Mouse (Mus musculus): ENCODE measurements around the gene Shtn1. TPM values are rescaled to one million over a fixed set of nuclear protein-coding genes. Genes with fewer than 3 reads are reported as not detected.
A peak's percentile ranks its signal among the peaks of the same experiment; 100 is the strongest.

Shtn1 gene
- 58.6 and 73.1 TPM in 2 replicates for polyA plus RNA-seq (2015; fragmentation: Nextera tagmentation; extraction: Ambion mirVana)

GRCm38 (mm10) chr19:59075472-59076101 lies at the start of gene Shtn1:
Gene Shtn1 (minus strand): TSS chr19:59076100.
- H3K27me3 ChIP-seq, result 0 out of 2 replicates have a peak, but pooled peaks cover 5% of the 10 kb centered on the region
- peak within 1 kb of the TSS; percentile 81 for H3K27ac ChIP-seq (replicated peaks)
- ATAC-seq (replicated peaks), result peak; percentile 87
- H3K9me3 ChIP-seq, result no peaks in the 10 kb centered on the region
- peak within 1 kb of the TSS; percentile 95 for H3K4me2 ChIP-seq (replicated peaks)
- H3K4me1 ChIP-seq, result peaks cover 42% of the 10 kb centered on the region
- H3K9ac ChIP-seq (replicated peaks), result peak within 1 kb of the TSS; percentile 76
- under 1% methylated on average over 45 of the region's 46 CpGs for WGBS
- peak within 1 kb of the TSS; percentile 64 for H3K4me3 ChIP-seq
- no peaks in the 10 kb centered on the region for H3K36me3 ChIP-seq

- no peak overlapping the region for H3K4me2 ChIP-seq (replicated peaks)
- ATAC-seq (replicated peaks), result no peak
- no peaks in the 10 kb centered on the region for H3K27me3 ChIP-seq
- H3K4me1 ChIP-seq, result no peaks in the 10 kb centered on the region
- no peaks in the 10 kb centered on the region for H3K36me3 ChIP-seq
- 72% methylated on average over 4 of the region's 4 CpGs for WGBS
- no peaks in the 10 kb centered on the region for H3K9me3 ChIP-seq
- no peak overlapping the region for H3K27ac ChIP-seq (replicated peaks)
- H3K9ac ChIP-seq (replicated peaks), result no peak overlapping the region
- H3K4me3 ChIP-seq, result no peak overlapping the region
These were observed 38.3 kb upstream of the Shtn1 start for GRCm38 (mm10) chr19:59114152-59114551.

DNA sequence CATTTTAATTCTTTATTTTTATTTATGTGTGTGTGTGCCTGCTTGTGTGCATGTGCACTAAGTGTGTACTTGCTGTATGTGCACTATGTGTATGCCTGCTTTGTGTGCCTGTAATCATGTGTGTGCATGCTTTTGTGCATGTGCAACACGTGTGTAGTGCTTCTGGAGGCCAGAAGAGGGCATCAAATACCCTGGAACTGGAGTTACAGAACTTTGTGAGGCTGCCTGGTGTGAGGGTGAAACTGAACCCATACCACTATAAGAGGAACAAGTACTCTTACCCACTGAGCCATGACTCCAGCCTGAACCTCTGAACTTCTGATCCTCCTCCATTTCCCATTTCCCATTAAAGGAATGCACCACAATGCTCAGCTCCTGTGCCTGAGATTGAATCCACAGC lies 34.0 kb upstream of the Shtn1 start:
- no peak for ATAC-seq (replicated peaks)
- WGBS, result 52% methylated on average over 1 of the region's 1 CpGs

GRCm38 (mm10) chr19:59098315-59098714 lies 22.4 kb upstream of the Shtn1 start:
- no peak for ATAC-seq (replicated peaks)
- H3K36me3 ChIP-seq, result no peaks in the 10 kb centered on the region
- H3K9me3 ChIP-seq, result 0 out of 2 replicates have a peak, but pooled peaks cover under 1% of the 10 kb centered on the region
- 55% methylated on average over 1 of the region's 1 CpGs for WGBS
- H3K27ac ChIP-seq (replicated peaks), result no peak overlapping the region
- no peaks in the 10 kb centered on the region for H3K27me3 ChIP-seq
- no peak overlapping the region for H3K4me3 ChIP-seq
- H3K4me1 ChIP-seq, result no peaks in the 10 kb centered on the region
- no peak overlapping the region for H3K4me2 ChIP-seq (replicated peaks)
- no peak overlapping the region for H3K9ac ChIP-seq (replicated peaks)

More for the DNA sequence above, 34.0 kb upstream of the Shtn1 start:
- Histone ChIP-seq H3K4me3 (no peak overlapping the region), H3K27me3 (no peaks in the 10 kb centered on the region), H3K27ac (replicated peaks) (no peak overlapping the region), H3K9ac (replicated peaks) (no peak overlapping the region), H3K4me2 (replicated peaks) (no peak overlapping the region), H3K36me3 (no peaks in the 10 kb centered on the region), H3K9me3 (no peaks in the 10 kb centered on the region), H3K4me1 (no peaks in the 10 kb centered on the region)

GRCm38 (mm10) chr19:59092295-59092694 lies 16.4 kb upstream of the Shtn1 start:
- Histone ChIP-seq H3K4me2 (replicated peaks) (no peak overlapping the region), H3K36me3 (no peaks in the 10 kb centered on the region), H3K4me1 (no peaks in the 10 kb centered on the region), H3K27me3 (no peaks in the 10 kb centered on the region), H3K9ac (replicated peaks) (no peak overlapping the region), H3K4me3 (no peak overlapping the region), H3K27ac (replicated peaks) (no peak overlapping the region), H3K9me3 (no peaks in the 10 kb centered on the region)
- 96% methylated on average over 7 of the region's 7 CpGs for WGBS
- no peak for ATAC-seq (replicated peaks)

- no peaks in the 10 kb centered on the region for H3K4me1 ChIP-seq
- H3K4me2 ChIP-seq (replicated peaks), result no peak overlapping the region
- WGBS, result 82% methylated on average over 1 of the region's 1 CpGs
- H3K36me3 ChIP-seq, result no peaks in the 10 kb centered on the region
- no peaks in the 10 kb centered on the region for H3K9me3 ChIP-seq
- H3K9ac ChIP-seq (replicated peaks), result no peak overlapping the region
- no peak overlapping the region for H3K4me3 ChIP-seq
- no peak overlapping the region for H3K27ac ChIP-seq (replicated peaks)
- no peak for ATAC-seq (replicated peaks)
- H3K27me3 ChIP-seq, result no peaks in the 10 kb centered on the region
These were observed 14.4 kb upstream of the Shtn1 start for GRCm38 (mm10) chr19:59090337-59090736.

GRCm38 (mm10) chr19:59084296-59084695 lies 8.4 kb upstream of the Shtn1 start:
- no peak overlapping the region for H3K4me3 ChIP-seq
- no peak overlapping the region for H3K27ac ChIP-seq (replicated peaks)
- no peak for ATAC-seq (replicated peaks)
- 61% methylated on average over 4 of the region's 4 CpGs for WGBS
- H3K36me3 ChIP-seq, result no peaks in the 10 kb centered on the region
- H3K4me2 ChIP-seq (replicated peaks), result no peak overlapping the region
- no peaks in the 10 kb centered on the region for H3K9me3 ChIP-seq
- H3K9ac ChIP-seq (replicated peaks), result no peak overlapping the region
- no peaks in the 10 kb centered on the region for H3K4me1 ChIP-seq
- no peaks in the 10 kb centered on the region for H3K27me3 ChIP-seq

DNA sequence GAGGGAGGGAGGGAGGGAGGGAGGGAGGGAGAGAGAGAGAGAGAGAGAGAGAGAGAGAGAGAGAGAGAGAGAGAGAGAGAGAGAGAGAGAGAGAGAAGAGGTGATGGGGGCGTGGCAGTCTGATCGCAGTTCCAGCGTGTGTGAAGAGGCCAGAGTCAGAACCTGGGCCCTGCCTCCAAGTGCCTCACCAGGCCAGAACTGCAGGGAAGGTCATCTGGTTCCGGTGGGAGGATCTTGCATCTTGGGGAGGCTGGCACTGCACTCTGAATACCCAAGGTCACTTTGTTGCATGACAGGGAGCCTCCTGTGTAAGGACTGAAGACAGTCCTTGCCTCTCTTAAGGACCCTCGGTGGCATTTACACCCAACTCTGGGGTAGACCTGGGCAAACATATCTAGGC lies 231 bp upstream of the Shtn1 start:
- Histone ChIP-seq H3K27ac (replicated peaks) (no peak overlapping the region), H3K4me2 (replicated peaks) (peak overlapping the region; percentile 95), H3K4me1 (peaks cover 39% of the 10 kb centered on the region), H3K9me3 (no peaks in the 10 kb centered on the region), H3K4me3 (peak overlapping the region; percentile 64), H3K27me3 (0 out of 2 replicates have a peak, but pooled peaks cover 5% of the 10 kb centered on the region), H3K9ac (replicated peaks) (no peak overlapping the region), H3K36me3 (no peaks in the 10 kb centered on the region)
- WGBS, result 19% methylated on average over 5 of the region's 5 CpGs
- ATAC-seq (replicated peaks), result peak; percentile 16; the same call in 1 of the 2 replicates

DNA sequence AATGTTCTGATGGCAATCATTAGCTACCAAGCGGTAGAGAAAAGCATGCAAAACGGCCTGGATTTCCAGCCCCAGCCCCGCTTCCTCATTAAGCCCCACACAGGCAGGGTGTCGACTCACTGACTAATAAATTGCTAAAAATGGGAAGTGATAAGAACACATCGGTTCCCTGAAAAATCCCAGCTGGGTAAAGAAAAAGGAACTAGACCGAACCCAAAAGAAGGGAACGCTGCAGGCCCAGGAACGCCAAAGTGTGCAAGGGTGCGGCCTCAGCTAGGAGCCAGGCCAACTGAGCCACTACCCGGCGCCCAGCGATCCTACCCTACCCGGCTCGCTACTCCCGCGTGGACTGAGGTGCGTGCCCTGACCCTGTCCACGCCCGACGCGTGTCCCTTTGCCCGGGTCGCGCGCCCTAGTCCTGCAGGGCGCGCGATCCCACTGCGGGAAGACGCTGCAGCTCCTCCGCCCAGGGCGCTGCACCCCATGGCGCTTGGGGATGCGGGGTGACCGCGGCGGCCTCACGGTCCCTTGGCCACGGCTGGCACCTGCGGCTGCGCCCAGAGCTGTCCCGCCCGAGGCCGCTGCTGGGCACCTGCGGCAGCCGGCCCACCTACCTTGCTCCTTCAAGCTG lies 944 bp downstream of the Shtn1 start:
- 2% methylated on average over 46 of the region's 46 CpGs for WGBS

GRCm38 (mm10) chr19:59074381-59074780 lies 1.5 kb downstream of the Shtn1 start:
- Histone ChIP-seq H3K27me3 (0 out of 2 replicates have a peak, but pooled peaks cover 5% of the 10 kb centered on the region), H3K9me3 (no peaks in the 10 kb centered on the region), H3K4me2 (replicated peaks) (peak overlapping the region; percentile 95), H3K4me3 (peak overlapping the region; percentile 64), H3K36me3 (no peaks in the 10 kb centered on the region), H3K4me1 (peaks cover 42% of the 10 kb centered on the region), H3K9ac (replicated peaks) (peak overlapping the region; percentile 76), H3K27ac (replicated peaks) (peak overlapping the region; percentile 81)
- 66% methylated on average over 3 of the region's 3 CpGs for WGBS
- ATAC-seq (replicated peaks), result no peak

More for the DNA sequence above, 944 bp downstream of the Shtn1 start:
- H3K36me3 ChIP-seq, result no peaks in the 10 kb centered on the region
- H3K27me3 ChIP-seq, result 0 out of 2 replicates have a peak, but pooled peaks cover 5% of the 10 kb centered on the region
- peak overlapping the region; percentile 81 for H3K27ac ChIP-seq (replicated peaks)
- H3K9ac ChIP-seq (replicated peaks), result peak overlapping the region; percentile 76
- peak overlapping the region; percentile 64 for H3K4me3 ChIP-seq
- no peaks in the 10 kb centered on the region for H3K9me3 ChIP-seq
- H3K4me1 ChIP-seq, result peaks cover 42% of the 10 kb centered on the region
- peak; percentile 66 for ATAC-seq (replicated peaks)
- peak overlapping the region; percentile 95 for H3K4me2 ChIP-seq (replicated peaks)

- Histone ChIP-seq H3K4me2 (replicated peaks) (peak overlapping the region; percentile 95), H3K27ac (replicated peaks) (peak overlapping the region; percentile 38), H3K9me3 (no peaks in the 10 kb centered on the region), H3K4me1 (peaks cover 42% of the 10 kb centered on the region), H3K9ac (replicated peaks) (no peak overlapping the region; the same call in 1 of the 2 replicates), H3K27me3 (0 out of 2 replicates have a peak, but pooled peaks cover 5% of the 10 kb centered on the region), H3K4me3 (peak overlapping the region; percentile 16), H3K36me3 (no peaks in the 10 kb centered on the region)
- WGBS, result 30% methylated on average over 6 of the region's 6 CpGs
- no peak for ATAC-seq (replicated peaks)
These were observed 2.9 kb downstream of the Shtn1 start for GRCm38 (mm10) chr19:59073006-59073405.

- no peak for ATAC-seq (replicated peaks)
- H3K9ac ChIP-seq (replicated peaks), result no peak overlapping the region
- peak overlapping the region; percentile 95; the same call in 1 of the 2 replicates for H3K4me2 ChIP-seq (replicated peaks)
- H3K4me1 ChIP-seq, result peaks cover 42% of the 10 kb centered on the region
- 0 out of 2 replicates have a peak, but pooled peaks cover 5% of the 10 kb centered on the region for H3K27me3 ChIP-seq
- H3K36me3 ChIP-seq, result no peaks in the 10 kb centered on the region
- H3K27ac ChIP-seq (replicated peaks), result no peak overlapping the region
- no peaks in the 10 kb centered on the region for H3K9me3 ChIP-seq
- no peak overlapping the region for H3K4me3 ChIP-seq
- WGBS, result 94% methylated on average over 2 of the region's 2 CpGs
These were observed 3.9 kb downstream of the Shtn1 start for GRCm38 (mm10) chr19:59071979-59072378.

Data from forebrain, embryonic 15.5 days (tissue).